16 mouse cellular contexts compared by ENCODE assay signal in the genomic region with DNA sequence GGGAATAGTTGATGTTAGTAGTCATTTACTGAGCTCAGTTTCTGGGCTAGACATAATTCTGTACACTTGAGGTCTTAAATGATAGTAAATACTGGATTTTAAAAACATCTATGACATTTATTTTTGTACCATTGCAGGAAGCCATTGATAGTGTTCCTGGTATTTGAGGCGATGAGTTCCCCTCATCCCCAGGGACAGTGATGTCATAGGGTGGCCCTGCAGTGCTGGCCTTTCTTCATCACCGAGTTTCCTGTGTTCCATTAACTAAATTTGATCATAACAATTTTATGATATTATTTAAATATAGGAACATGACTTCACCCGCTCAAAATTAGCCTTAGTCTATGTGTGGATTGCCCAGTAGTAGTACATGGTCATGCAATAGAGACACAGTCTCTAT. TPM values are rescaled to one million over a fixed set of nuclear protein-coding genes. Genes with fewer than 3 reads are reported as not detected.
"Had no signal": no experiment of that assay in that cellular context is flagged by ENCODE, and none has a peak within 500 bp of the region (broad histone marks: within the 10 kb centered on the region; RNA-seq: fewer than 3 reads in every experiment).

No protein-coding gene starts in this region.

- H3K27me3 ChIP-seq: liver, embryonic 15.5 days; neural tube, embryonic 13.5 days had no signal

- H3K4me2 ChIP-seq: liver, embryonic 11.5 days; liver, embryonic 15.5 days; neural tube, embryonic 13.5 days had no signal

- H3K9ac ChIP-seq: liver, embryonic 15.5 days; neural tube, embryonic 13.5 days had no signal

- H3K4me1 ChIP-seq: liver, embryonic 15.5 days; neural tube, embryonic 13.5 days had no signal

- H3K4me3 ChIP-seq: left cerebral cortex, adult 2 months; limb, embryonic 10.5 days; liver, embryonic 15.5 days; midbrain, embryonic 10.5 days; neural tube, embryonic 13.5 days had no signal

- ATAC-seq: lung, postnatal 0 days; midbrain, embryonic 16.5 days had no signal

- H3K27ac ChIP-seq: left cerebral cortex, adult 2 months; limb, embryonic 10.5 days; liver, embryonic 15.5 days; midbrain, embryonic 10.5 days; neural tube, embryonic 13.5 days had no signal

- H3K36me3 ChIP-seq: liver, embryonic 15.5 days; midbrain, embryonic 10.5 days; neural tube, embryonic 13.5 days had no signal

- H3K9me3 ChIP-seq: limb, embryonic 10.5 days; liver, embryonic 15.5 days; midbrain, embryonic 10.5 days; neural tube, embryonic 13.5 days had no signal

- DNase-seq: kidney, postnatal 25 days; lung, adult 2 months; lung, postnatal 36 days; retina, postnatal 1 day; spleen, adult 18-20 months; thymus, adult 2 months; thymus, postnatal 25 days had no signal

RNA-seq across cellular contexts. Expression of a gene that starts 41.7 kb away (rescaled TPM):
- total RNA-seq: megakaryocyte progenitor cell, adult 5-6 weeks had no signal
